Mouse (Mus musculus): Measurements from ENCODE around the gene Abce1.
"Not testable (repeated sequence)": the region's sequence is repeated elsewhere in the genome, so short reads cannot be mapped to it uniquely, and the experiment has no call there.

Abce1 gene

GRCm38 (mm10) chr8:79711064-79711961 is at the start of gene Abce1, which contains the start of gene Anapc10:
Gene Abce1, minus strand, starts transcription at chr8:79711740.
Gene Anapc10, plus strand, starts transcription at chr8:79711820.
- peak; percentile 97 for DNase-seq (ENCODE audit: low spot score)

GRCm38 (mm10) chr8:79750305-79750704 is 38.8 kb upstream of the Abce1 start:
- no peak for DNase-seq (ENCODE audit: low spot score)

GRCm38 (mm10) chr8:79748591-79748990 is 37.1 kb upstream of the Abce1 start:
- DNase-seq (ENCODE audit: low spot score) = no peak

GRCm38 (mm10) chr8:79748171-79748570 is 36.6 kb upstream of the Abce1 start:
- DNase-seq (ENCODE audit: low spot score) = no peak

- no peak for DNase-seq (ENCODE audit: low spot score)
Observed at GRCm38 (mm10) chr8:79734304-79734703, 22.8 kb upstream of the Abce1 start.

GRCm38 (mm10) chr8:79727900-79728299 is 16.4 kb upstream of the Abce1 start:
- no peak for DNase-seq (ENCODE audit: low spot score)

- no peak for DNase-seq (ENCODE audit: low spot score)
Observed at GRCm38 (mm10) chr8:79724589-79724988, 13.0 kb upstream of the Abce1 start.

GRCm38 (mm10) chr8:79723308-79723707 is 11.8 kb upstream of the Abce1 start:
- no peak for DNase-seq (ENCODE audit: low spot score)

- DNase-seq (ENCODE audit: low spot score) = no peak
Observed at GRCm38 (mm10) chr8:79721537-79721936, 10.0 kb upstream of the Abce1 start.

GRCm38 (mm10) chr8:79712676-79713075 is 1.1 kb upstream of the Abce1 start:
- DNase-seq (ENCODE audit: low spot score) = no peak

GRCm38 (mm10) chr8:79706687-79707086 is 4.9 kb downstream of the Abce1 start:
- DNase-seq (ENCODE audit: low spot score) = no peak

- no peak for DNase-seq (ENCODE audit: low spot score)
Observed at GRCm38 (mm10) chr8:79692531-79692930, 19.0 kb downstream of the Abce1 start.

- DNase-seq (ENCODE audit: low spot score) = not testable (repeated sequence)
Observed at GRCm38 (mm10) chr8:79685927-79686326, 25.6 kb downstream of the Abce1 start.

- DNase-seq (ENCODE audit: low spot score) = no peak
Observed at GRCm38 (mm10) chr8:79680965-79681364, 30.6 kb downstream of the Abce1 start.

- DNase-seq (ENCODE audit: low spot score) = peak; percentile 12
Observed at GRCm38 (mm10) chr8:79680555-79680954, 31.0 kb downstream of the Abce1 start.

GRCm38 (mm10) chr8:79680083-79680482 is 31.5 kb downstream of the Abce1 start:
- DNase-seq (ENCODE audit: low spot score) = not testable (repeated sequence)

GRCm38 (mm10) chr8:79679005-79679404 is 32.5 kb downstream of the Abce1 start:
- DNase-seq (ENCODE audit: low spot score) = no peak

- DNase-seq (ENCODE audit: low spot score) = no peak
Observed at GRCm38 (mm10) chr8:79676461-79676860, 35.1 kb downstream of the Abce1 start.

GRCm38 (mm10) chr8:79658715-79659114 is 52.8 kb downstream of the Abce1 start:
- DNase-seq (ENCODE audit: low spot score) = not testable (repeated sequence)

GRCm38 (mm10) chr8:79653736-79654135 is 57.8 kb downstream of the Abce1 start:
- no peak for DNase-seq (ENCODE audit: low spot score)

GRCm38 (mm10) chr8:79650158-79650814 is 61.3 kb downstream of the Abce1 start:
- no peak for DNase-seq (ENCODE audit: low spot score)

- no peak for DNase-seq (ENCODE audit: low spot score)
Observed at GRCm38 (mm10) chr8:79649569-79649968, 62.0 kb downstream of the Abce1 start.

GRCm38 (mm10) chr8:79641119-79641518 is 70.4 kb downstream of the Abce1 start:
- DNase-seq (ENCODE audit: low spot score) = no peak

Measured in spleen, adult 12 weeks (tissue).